Mouse (Mus musculus) midbrain, embryonic 12.5 days (tissue): ENCODE measurements at regions not wholly inside any gene's neighbourhood (a gene's known extent, or its start where the extent isn't known, plus 50 kb on each side); places are given as distances from the start of the nearest gene placed in this dataset.
"Not testable (repeated sequence)": the region's sequence is repeated elsewhere in the genome, so short reads cannot be mapped to it uniquely, and the experiment has no call there.

Experiments
- ATAC-seq: fragments of 200-750 bp; cut with Nextera tagmentation; 2 replicates; pipeline ENCODE4 v1.8.0; 2017; ENCODE audit warnings: low read depth, moderate TSS enrichment, moderate library complexity; ENCODE audit not compliant: low FRiP score
- H3K27ac ChIP-seq: fragments of 300-500 bp; sonication (generic); replicated peaks from 2 replicates; pipeline ENCODE4 v1.5.1; 2016; ENCODE audit warnings: mild to moderate bottlenecking
- H3K27me3 ChIP-seq: fragments of 300-500 bp; sonication (generic); 2 replicates; pipeline ENCODE4 v1.6.1; 2016; ENCODE audit warnings: mild to moderate bottlenecking
- H3K36me3 ChIP-seq: fragments of 300-500 bp; sonication (generic); 2 replicates; pipeline ENCODE4 v1.6.1; 2016
- H3K4me1 ChIP-seq: fragments of 300-500 bp; sonication (generic); 2 replicates; pipeline ENCODE4 v1.6.1; 2016
- H3K4me2 ChIP-seq: fragments of 300-500 bp; sonication (generic); replicated peaks from 2 replicates; pipeline ENCODE4 v1.6.1; 2016; ENCODE audit warnings: mild to moderate bottlenecking, moderate library complexity
- H3K4me3 ChIP-seq: fragments of 300-500 bp; sonication (generic); 2 replicates; pipeline ENCODE4 v1.5.1; 2016; ENCODE audit warnings: mild to moderate bottlenecking
- H3K9ac ChIP-seq: fragments of 300-500 bp; sonication (generic); replicated peaks from 2 replicates; pipeline ENCODE4 v1.6.1; 2016; ENCODE audit warnings: mild to moderate bottlenecking, moderate library complexity
- H3K9me3 ChIP-seq: fragments of 300-500 bp; sonication (generic); 2 replicates; pipeline ENCODE4 v1.6.1; 2016; ENCODE audit warnings: mild to moderate bottlenecking
- WGBS: fragments of 180-500 bp; shearing (Covaris S2); methylation state at CpG from one replicate; pipeline ENCODE4 v1.1.7; 2016; 5-methylcytosine and 5-hydroxymethylcytosine counted together

DNA sequence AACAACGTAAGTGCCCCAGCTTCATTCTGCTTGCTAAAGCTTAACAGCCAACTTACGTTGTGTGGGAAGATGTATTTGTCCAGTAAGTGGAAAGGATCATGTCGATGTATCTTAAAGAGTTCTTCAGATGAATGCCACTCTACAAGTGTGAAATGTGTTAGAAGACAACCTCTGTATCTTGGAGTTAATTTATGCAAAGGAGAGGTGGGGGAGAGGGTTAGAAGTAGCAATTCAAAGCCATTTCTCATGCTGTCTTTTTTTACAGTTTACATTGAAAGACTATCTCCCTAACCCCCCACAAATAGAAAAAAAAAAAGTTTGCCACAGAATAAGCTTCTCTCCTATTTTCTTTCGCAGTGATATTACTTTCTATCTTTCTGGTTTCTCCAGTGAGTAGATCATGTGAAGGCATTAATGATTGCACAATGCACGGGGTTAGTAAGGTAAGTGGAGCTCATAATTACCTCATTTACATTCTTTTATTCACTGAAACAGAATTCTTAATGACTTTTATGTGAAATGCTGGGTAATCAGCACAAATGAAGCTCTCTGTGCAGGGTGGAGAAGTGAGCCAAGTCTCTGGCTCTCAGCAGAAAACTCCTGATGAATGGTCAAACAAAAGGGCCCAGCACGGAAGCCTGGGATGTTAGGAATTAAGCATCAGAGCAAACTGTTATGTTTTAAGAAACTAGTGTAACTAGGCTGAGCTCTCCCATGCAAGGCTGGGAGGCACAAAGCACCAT lies 855.8 kb upstream of the Kirrel3 start:
- 68% methylated on average over 6 of the region's 6 CpGs for WGBS
- Histone ChIP-seq H3K9me3 (no peaks in the 10 kb centered on the region), H3K9ac (no peak overlapping the region), H3K27me3 (no peaks in the 10 kb centered on the region), H3K4me2 (no peak overlapping the region), H3K36me3 (no peaks in the 10 kb centered on the region), H3K27ac (no peak overlapping the region), H3K4me1 (0 out of 2 replicates have a peak, but pooled peaks cover 3% of the 10 kb centered on the region), H3K4me3 (no peak overlapping the region)
- ATAC-seq: no peak

DNA sequence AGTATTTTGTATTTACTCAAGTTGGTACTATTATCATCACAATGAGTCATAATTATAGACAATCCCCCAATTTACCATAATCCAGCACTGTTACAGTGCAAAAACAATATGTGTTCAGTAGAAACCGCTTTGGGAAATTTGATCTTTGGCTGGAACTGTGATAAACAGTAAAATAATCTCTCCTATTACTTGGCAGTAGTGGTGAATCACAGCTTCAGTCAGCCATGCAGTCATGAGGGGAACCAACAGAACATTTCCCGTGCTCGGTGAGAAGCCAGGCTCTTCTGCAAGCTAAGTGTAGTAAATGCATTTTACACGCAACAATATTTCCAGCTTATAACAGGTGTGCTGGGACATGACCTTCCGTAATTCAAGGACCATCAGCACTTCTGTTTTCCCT lies 822.7 kb upstream of the Kirrel3 start:
- Histone ChIP-seq H3K27ac (no peak overlapping the region), H3K4me2 (no peak overlapping the region), H3K27me3 (no peaks in the 10 kb centered on the region), H3K9me3 (no peaks in the 10 kb centered on the region), H3K9ac (no peak overlapping the region), H3K4me1 (no peaks in the 10 kb centered on the region), H3K4me3 (no peak overlapping the region), H3K36me3 (no peaks in the 10 kb centered on the region)
- 94% methylated on average over 5 of the region's 5 CpGs for WGBS
- ATAC-seq: no peak

DNA sequence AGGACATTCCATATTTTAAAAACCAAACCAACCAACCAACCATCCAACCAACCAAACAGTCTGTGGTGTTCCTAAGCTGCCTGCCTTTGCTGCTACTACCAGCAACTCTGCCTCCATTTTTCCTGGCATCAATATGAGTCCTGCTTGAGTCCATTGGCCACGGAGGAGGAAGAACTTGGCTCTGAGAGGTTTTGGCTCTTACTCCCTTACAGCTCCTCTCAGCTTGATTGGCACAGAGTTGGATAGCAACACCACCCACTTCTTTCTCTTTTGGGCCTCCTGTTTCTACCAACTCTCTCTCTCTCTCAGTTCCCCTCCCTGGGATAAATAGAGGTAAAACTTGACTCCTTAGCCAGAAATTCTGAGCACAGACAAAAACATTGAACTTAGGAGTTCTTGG lies 804.6 kb upstream of the Kirrel3 start:
- no peak overlapping the region for H3K27ac ChIP-seq
- no peaks in the 10 kb centered on the region for H3K9me3 ChIP-seq
- no peak for ATAC-seq
- no peaks in the 10 kb centered on the region for H3K36me3 ChIP-seq
- no peak overlapping the region for H3K4me3 ChIP-seq
- H3K4me2 ChIP-seq: no peak overlapping the region
- H3K4me1 ChIP-seq: no peaks in the 10 kb centered on the region
- no peaks in the 10 kb centered on the region for H3K27me3 ChIP-seq
- 78% methylated on average over 1 of the region's 1 CpGs for WGBS
- no peak overlapping the region for H3K9ac ChIP-seq

DNA sequence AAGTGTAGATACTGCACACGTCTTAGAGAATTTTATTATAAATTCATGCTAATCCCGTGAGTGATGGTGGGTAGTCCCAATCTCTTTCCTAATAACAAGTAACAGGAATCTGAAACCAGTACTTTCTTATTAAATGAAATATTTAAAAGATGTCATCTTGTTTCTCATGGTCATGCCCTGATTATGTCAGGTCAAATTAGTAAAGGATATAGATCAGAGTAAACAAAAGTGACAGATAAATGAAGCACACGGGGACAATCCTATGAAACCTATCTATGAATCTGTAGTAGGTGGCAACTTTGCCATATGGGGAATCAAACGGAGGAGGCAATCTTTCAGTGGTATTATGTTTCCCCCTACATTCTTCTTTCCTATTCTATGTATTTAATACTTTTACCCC lies 794.0 kb upstream of the Kirrel3 start:
- no peaks in the 10 kb centered on the region for H3K9me3 ChIP-seq
- ATAC-seq: no peak
- WGBS: 68% methylated on average over 4 of the region's 4 CpGs
- no peak overlapping the region for H3K9ac ChIP-seq
- H3K4me1 ChIP-seq: no peaks in the 10 kb centered on the region
- H3K4me2 ChIP-seq: no peak overlapping the region
- H3K4me3 ChIP-seq: no peak overlapping the region
- no peaks in the 10 kb centered on the region for H3K36me3 ChIP-seq
- no peaks in the 10 kb centered on the region for H3K27me3 ChIP-seq
- no peak overlapping the region for H3K27ac ChIP-seq

DNA sequence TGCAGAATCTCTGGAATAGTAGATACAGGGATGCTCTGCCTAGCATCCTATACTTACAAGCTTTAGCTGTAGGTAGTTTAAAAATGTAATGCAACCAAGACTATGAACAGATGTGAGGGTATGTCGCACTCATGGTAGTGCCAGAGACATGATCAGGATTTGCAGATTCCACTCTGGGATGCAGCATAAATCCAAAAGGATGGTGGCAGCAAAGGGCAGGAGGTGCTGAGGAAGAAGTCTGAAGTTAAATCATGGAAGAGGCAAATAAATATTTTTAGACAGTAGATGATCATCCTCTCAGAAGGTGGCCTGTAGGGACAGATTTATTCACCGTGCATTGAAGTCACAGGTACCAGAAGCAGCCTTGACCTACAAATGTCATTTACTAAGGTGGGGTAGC lies 768.1 kb upstream of the Kirrel3 start:
- no peaks in the 10 kb centered on the region for H3K27me3 ChIP-seq
- no peak overlapping the region for H3K4me3 ChIP-seq
- 95% methylated on average over 2 of the region's 2 CpGs for WGBS
- no peak overlapping the region for H3K4me2 ChIP-seq
- no peak for ATAC-seq
- H3K9me3 ChIP-seq: no peaks in the 10 kb centered on the region
- no peak overlapping the region for H3K27ac ChIP-seq
- no peak overlapping the region for H3K9ac ChIP-seq
- H3K36me3 ChIP-seq: no peaks in the 10 kb centered on the region
- H3K4me1 ChIP-seq: 0 out of 2 replicates have a peak, but pooled peaks cover 2% of the 10 kb centered on the region

DNA sequence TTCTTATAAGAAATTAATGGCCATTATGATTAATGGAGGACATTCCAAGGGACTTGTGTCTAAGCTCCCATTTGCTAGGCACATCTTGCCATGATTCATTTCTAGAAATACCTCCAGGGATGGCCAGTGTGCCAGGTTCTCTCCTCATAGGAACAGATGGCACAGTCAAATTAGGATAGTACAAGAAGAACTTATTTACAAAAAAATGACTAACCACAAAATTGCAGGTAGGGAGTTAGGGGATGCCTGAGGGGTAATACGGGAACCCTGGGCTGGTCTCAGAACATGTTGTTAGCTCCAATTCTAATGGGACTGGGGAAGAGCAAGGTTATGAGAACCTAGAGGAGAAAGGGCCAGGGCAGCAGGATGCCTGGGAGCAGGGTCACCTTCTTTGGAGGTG lies 760.9 kb upstream of the Kirrel3 start:
- Histone ChIP-seq H3K27me3 (no peaks in the 10 kb centered on the region), H3K4me1 (no peaks in the 10 kb centered on the region), H3K4me2 (no peak overlapping the region), H3K36me3 (no peaks in the 10 kb centered on the region), H3K9me3 (no peaks in the 10 kb centered on the region), H3K27ac (no peak overlapping the region), H3K9ac (no peak overlapping the region), H3K4me3 (no peak overlapping the region)
- WGBS: 84% methylated on average over 1 of the region's 1 CpGs
- no peak for ATAC-seq

DNA sequence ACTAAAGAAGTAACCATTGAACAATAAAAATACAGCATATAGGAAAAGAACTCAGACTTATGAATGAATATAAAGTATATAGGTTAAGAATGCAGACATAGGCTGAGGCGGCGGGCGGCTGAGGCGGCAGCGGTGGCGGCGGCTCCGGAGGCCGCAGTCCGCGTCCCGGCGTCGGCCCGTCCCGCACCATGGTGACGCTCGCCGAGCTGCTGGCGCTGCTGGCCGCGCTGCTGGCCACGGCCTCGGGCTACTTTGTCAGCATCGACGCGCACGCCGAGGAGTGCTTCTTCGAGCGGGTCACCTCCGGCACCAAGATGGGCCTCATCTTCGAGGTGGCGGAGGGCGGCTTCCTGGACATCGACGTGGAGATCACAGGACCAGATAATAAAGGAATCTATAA lies 757.6 kb upstream of the Kirrel3 start:
- H3K4me1 ChIP-seq, H3K4me2 ChIP-seq, H3K4me3 ChIP-seq, ATAC-seq, H3K9me3 ChIP-seq, H3K9ac ChIP-seq, H3K27ac ChIP-seq, H3K27me3 ChIP-seq, H3K36me3 ChIP-seq: not testable (repeated sequence)
- 69% methylated on average over 27 of the region's 37 CpGs for WGBS

DNA sequence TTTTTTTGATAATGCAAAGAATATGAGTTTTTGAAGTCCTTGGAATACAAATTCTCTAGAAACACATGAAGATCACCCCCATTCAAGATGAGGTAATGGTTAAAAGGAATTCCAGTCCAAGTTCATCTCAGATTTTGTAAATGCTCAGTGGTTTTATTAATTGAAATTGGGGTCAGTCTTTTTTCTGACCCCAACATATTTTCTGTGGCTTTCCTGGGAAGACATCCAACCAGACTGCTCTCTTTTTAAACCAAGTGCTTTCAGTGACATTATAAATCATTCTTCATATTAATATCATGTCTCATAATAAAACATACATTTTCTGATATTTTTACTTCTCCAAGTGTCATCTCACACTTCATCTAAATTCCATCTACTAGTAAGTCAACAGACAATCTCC lies 725.0 kb upstream of the Kirrel3 start:
- ATAC-seq: no peak
- Histone ChIP-seq H3K36me3 (no peaks in the 10 kb centered on the region), H3K27ac (no peak overlapping the region), H3K4me1 (no peaks in the 10 kb centered on the region), H3K4me2 (no peak overlapping the region), H3K4me3 (no peak overlapping the region), H3K27me3 (no peaks in the 10 kb centered on the region), H3K9me3 (no peaks in the 10 kb centered on the region), H3K9ac (no peak overlapping the region)

DNA sequence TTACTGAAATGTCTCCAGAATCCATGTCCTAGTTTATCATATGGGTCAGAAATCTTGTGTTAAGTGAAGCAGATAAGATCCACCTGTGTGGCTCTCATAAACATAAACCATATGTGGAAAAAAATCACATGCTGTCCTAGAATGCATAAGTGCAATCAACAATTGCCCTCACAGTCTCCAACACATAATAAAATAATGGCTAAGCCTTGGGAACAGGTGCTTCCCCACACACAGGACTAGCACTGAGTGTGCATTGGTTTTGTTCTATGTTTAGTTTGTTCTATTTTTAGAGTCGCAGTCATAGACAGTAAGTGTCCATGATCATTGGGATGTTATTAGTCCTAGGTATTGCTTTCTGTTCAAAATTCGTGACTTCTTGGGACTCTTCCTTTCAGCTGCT lies 719.5 kb upstream of the Kirrel3 start:
- H3K27ac ChIP-seq: no peak overlapping the region
- H3K36me3 ChIP-seq: no peaks in the 10 kb centered on the region
- H3K9ac ChIP-seq: no peak overlapping the region
- ATAC-seq: no peak
- H3K4me2 ChIP-seq: no peak overlapping the region
- no peaks in the 10 kb centered on the region for H3K9me3 ChIP-seq
- no peaks in the 10 kb centered on the region for H3K4me1 ChIP-seq
- H3K4me3 ChIP-seq: no peak overlapping the region
- 88% methylated on average over 2 of the region's 2 CpGs for WGBS
- H3K27me3 ChIP-seq: no peaks in the 10 kb centered on the region

DNA sequence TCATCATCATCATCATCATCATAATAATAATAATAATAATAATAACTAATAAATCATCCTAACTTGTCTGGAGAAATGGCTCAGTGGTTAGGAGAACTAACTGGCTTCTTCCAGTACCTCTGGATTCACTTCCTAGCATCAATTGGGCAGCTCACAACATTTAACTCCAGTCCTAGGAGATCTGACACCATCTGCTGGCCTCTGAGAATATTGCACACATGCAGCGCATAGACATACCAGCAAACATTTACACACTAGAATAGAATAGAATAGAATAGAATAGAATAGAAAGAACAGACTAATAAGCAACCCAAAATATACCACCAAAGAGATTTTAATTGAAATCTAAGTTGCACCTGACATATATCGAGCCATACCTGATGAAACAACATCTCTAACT lies 715.9 kb upstream of the Kirrel3 start:
- Histone ChIP-seq H3K27ac (no peak overlapping the region), H3K27me3 (no peaks in the 10 kb centered on the region), H3K4me1 (no peaks in the 10 kb centered on the region), H3K36me3 (no peaks in the 10 kb centered on the region), H3K9ac (no peak overlapping the region), H3K9me3 (no peaks in the 10 kb centered on the region), H3K4me2 (no peak overlapping the region), H3K4me3 (no peak overlapping the region)
- no peak for ATAC-seq
- WGBS: 85% methylated on average over 2 of the region's 2 CpGs

DNA sequence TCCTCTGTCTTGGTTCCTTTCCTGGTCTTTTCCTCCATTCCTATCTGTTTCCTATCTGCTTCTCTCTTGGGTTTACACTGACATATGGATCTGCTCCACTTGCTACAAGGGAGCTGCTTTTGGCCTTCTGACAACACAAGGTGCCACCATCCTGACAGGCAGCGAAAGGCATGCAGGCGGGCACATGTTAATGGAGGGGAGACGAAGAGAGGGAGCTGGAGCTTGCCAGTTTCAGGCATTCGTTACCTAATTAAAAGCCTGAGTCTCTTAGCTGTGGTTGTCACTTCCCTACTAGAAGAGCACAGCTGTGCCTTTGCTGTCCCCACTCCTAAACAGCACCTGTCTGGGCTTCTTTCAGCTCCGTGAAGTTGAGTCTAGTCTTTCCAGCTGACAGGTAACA lies 711.5 kb upstream of the Kirrel3 start:
- no peak overlapping the region for H3K4me3 ChIP-seq
- no peak overlapping the region for H3K9ac ChIP-seq
- no peaks in the 10 kb centered on the region for H3K9me3 ChIP-seq
- H3K36me3 ChIP-seq: no peaks in the 10 kb centered on the region
- H3K4me1 ChIP-seq: no peaks in the 10 kb centered on the region
- no peak for ATAC-seq
- no peaks in the 10 kb centered on the region for H3K27me3 ChIP-seq
- H3K4me2 ChIP-seq: no peak overlapping the region
- WGBS: 82% methylated on average over 5 of the region's 5 CpGs
- H3K27ac ChIP-seq: no peak overlapping the region

DNA sequence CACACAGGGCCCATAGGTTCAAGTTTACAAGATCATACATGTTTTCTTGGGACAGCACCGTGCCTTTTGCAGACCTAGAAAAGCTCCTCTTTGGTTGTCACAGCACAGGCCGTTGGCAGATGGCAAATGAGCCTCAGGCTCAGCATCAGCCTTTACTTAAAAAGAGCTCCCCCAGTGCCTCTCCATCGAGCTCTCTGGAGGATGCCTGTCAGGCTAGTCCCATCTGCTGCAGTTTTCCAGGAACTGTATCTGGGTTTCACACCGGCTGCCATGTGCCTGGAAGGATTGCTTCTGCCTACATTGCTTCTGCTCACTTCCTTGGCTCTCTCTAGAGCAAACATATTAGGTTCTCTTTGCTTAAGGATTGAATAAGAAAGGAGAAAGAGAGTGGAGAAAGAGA lies 695.1 kb upstream of the Kirrel3 start:
- Histone ChIP-seq H3K4me2 (no peak overlapping the region), H3K4me1 (no peaks in the 10 kb centered on the region), H3K9me3 (no peaks in the 10 kb centered on the region), H3K27me3 (no peaks in the 10 kb centered on the region), H3K36me3 (no peaks in the 10 kb centered on the region), H3K27ac (no peak overlapping the region), H3K9ac (no peak overlapping the region), H3K4me3 (no peak overlapping the region)
- ATAC-seq: no peak
- WGBS: 67% methylated on average over 4 of the region's 4 CpGs

DNA sequence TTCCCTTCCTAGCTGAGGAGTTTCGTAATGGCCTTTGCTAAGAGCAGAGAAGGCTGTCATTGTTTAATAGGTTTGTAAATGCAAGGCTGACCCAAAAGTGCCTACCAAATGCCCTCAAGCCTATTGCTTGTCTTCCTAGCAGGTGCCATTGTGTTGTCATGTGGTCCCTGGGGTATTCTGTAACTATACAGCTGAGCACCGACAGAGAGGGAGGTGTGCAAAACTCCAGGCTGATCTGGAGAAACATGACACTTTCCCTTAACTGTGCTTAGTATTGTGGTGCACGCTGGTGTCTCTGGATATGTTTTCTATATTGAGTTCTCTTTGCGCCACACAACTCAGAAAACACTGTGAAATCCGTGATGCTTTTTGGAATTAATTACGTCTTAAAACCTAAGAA lies 685.4 kb upstream of the Kirrel3 start:
- Histone ChIP-seq H3K4me1 (no peaks in the 10 kb centered on the region), H3K4me2 (no peak overlapping the region), H3K36me3 (no peaks in the 10 kb centered on the region), H3K27me3 (no peaks in the 10 kb centered on the region), H3K4me3 (no peak overlapping the region), H3K9me3 (no peaks in the 10 kb centered on the region), H3K9ac (no peak overlapping the region), H3K27ac (no peak overlapping the region)
- ATAC-seq: no peak
- 84% methylated on average over 6 of the region's 6 CpGs for WGBS
